Mouse (Mus musculus) Patski (cell line): ENCODE results near the gene Evx2. TPM values are rescaled to one million over a fixed set of nuclear protein-coding genes. Genes with fewer than 3 reads are reported as not detected.

Experiments
- ATAC-seq: fragments of 100-300 bp; one replicate; pipeline ENCODE4 v1.8.0; 2021
- CTCF ChIA-PET: fragments of 350-600 bp; sonication (Branson Sonifier 250); formaldehyde crosslinking; loops from one replicate; lab custom pipeline; 2022; ENCODE audit warnings: inconsistent platforms; lab: Charles Lee
- POLR2A ChIA-PET: fragments of 350-600 bp; sonication (Branson Sonifier 250); formaldehyde crosslinking; loops from one replicate; lab custom pipeline; 2022; ENCODE audit warnings: antibody characterized with exemption, inconsistent platforms; lab: Charles Lee
- DNase-seq: peaks from one replicate; pipeline ENCODE4 v3.0.0-alpha.2; 2011; ENCODE audit warnings: low read depth, low spot score
- H3K27me3 ChIP-seq: fragments of 371-371 bp; one replicate; pipeline ENCODE4 v1.5.1; 2021
- CTCF ChIP-seq: fragments of 100-300 bp; IDR thresholded peaks from one replicate; pipeline ENCODE4 v1.5.1; 2021
- in situ Hi-C: fragments of 300-500 bp; cut with MboI; formaldehyde crosslinking; loops from 3 replicates; pipeline ENCODE4 v1.11.1; 2018; ENCODE audit warnings: low pct_unique_long_range_greater_than_20kb, mixed read lengths
- polyA plus RNA-seq: library from polyadenylated mRNA; unstranded; gene quantifications from one replicate; pipeline ENCODE4 v1.2.3, GENCODE M21; 2021

Evx2 gene
- polyA plus RNA-seq, 1 experiment from 2014 or later, result not detected

GRCm38 (mm10) chr2:74657251-74658023 is 1.9 kb downstream of the Evx2 start:
- DNase-seq (no peak), ATAC-seq (no peak)
- in situ Hi-C loops, result loop anchor here (25.0 kb wide), 2 partner anchors 870 to 1095 kb away; partner anchors contain the start of gene Chn1
- ChIA-PET CTCF (no interaction called here), POLR2A (no interaction called here)
- TF ChIP-seq CTCF, result no peak
- peaks cover 84% of the 10 kb centered on the region for H3K27me3 ChIP-seq

GRCm38 (mm10) chr2:74656632-74657021 is 2.7 kb downstream of the Evx2 start:
- ATAC-seq (no peak), DNase-seq (no peak)
- H3K27me3 ChIP-seq, result peaks cover 85% of the 10 kb centered on the region
- in situ Hi-C loops, result loop anchor here (25.0 kb wide), 2 partner anchors 869 to 1094 kb away; partner anchors contain the start of gene Chn1
- TF ChIP-seq CTCF, result no peak
- POLR2A ChIA-PET, result no interaction called here
- CTCF ChIA-PET, result no interaction called here

GRCm38 (mm10) chr2:74655821-74656631 is 3.3 kb downstream of the Evx2 start:
- ATAC-seq (no peak), DNase-seq (no peak)
- TF ChIP-seq CTCF, result no peak
- ChIA-PET POLR2A (no interaction called here), CTCF (no interaction called here)
- H3K27me3 ChIP-seq, result peaks cover 85% of the 10 kb centered on the region
- in situ Hi-C loops, result loop anchor here (25.0 kb wide), 2 partner anchors 869 to 1094 kb away; partner anchors contain the start of gene Chn1

- no peak for ATAC-seq
- in situ Hi-C loops, result loop anchor here (25.0 kb wide), 2 partner anchors 868 to 1093 kb away; partner anchors contain the start of gene Chn1
- TF ChIP-seq CTCF, result no peak
- peaks cover 85% of the 10 kb centered on the region for H3K27me3 ChIP-seq
- CTCF ChIA-PET, result no interaction called here
- DNase-seq, result no peak
- POLR2A ChIA-PET, result no interaction called here
These were observed 4.0 kb downstream of the Evx2 start for GRCm38 (mm10) chr2:74655420-74655781.

- H3K27me3 ChIP-seq, result peaks cover 88% of the 10 kb centered on the region
- ATAC-seq, result no peak
- in situ Hi-C loops, result loop anchor here (25.0 kb wide), 2 partner anchors 868 to 1093 kb away; partner anchors contain the start of gene Chn1
These were observed 4.5 kb downstream of the Evx2 start for GRCm38 (mm10) chr2:74654743-74655419.

GRCm38 (mm10) chr2:74653781-74654535 is 5.4 kb downstream of the Evx2 start:
- ChIA-PET POLR2A (no interaction called here), CTCF (no interaction called here)
- in situ Hi-C loops, result loop anchor here (25.0 kb wide), 2 partner anchors 867 to 1092 kb away; partner anchors contain the start of gene Chn1
- H3K27me3 ChIP-seq, result peaks cover 89% of the 10 kb centered on the region
- no peak for DNase-seq
- ATAC-seq, result no peak
- no peak for TF ChIP-seq CTCF

More at GRCm38 (mm10) chr2:74654743-74655419, 4.5 kb downstream of the Evx2 start:
- TF ChIP-seq CTCF, result no peak
- DNase-seq, result no peak
- POLR2A ChIA-PET, result no interaction called here
- CTCF ChIA-PET, result no interaction called here

- no peak for TF ChIP-seq CTCF
- ChIA-PET CTCF (no interaction called here), POLR2A (no interaction called here)
- in situ Hi-C loops, result loop anchor here (25.0 kb wide), 2 partner anchors 866 to 1091 kb away; partner anchors contain the start of gene Chn1
- H3K27me3 ChIP-seq, result peaks cover 87% of the 10 kb centered on the region
- ATAC-seq (no peak), DNase-seq (no peak)
These were observed 6.4 kb downstream of the Evx2 start for GRCm38 (mm10) chr2:74652996-74653340.

- ATAC-seq (no peak), DNase-seq (no peak)
- ChIA-PET POLR2A (no interaction called here), CTCF (interaction anchor here (1.1 kb wide), 1 partner anchor 15 kb away, joined by 3 read pairs; no protein-coding TSS in a partner anchor)
- in situ Hi-C loops, result no loop called here
- no peak for TF ChIP-seq CTCF
- peaks cover 79% of the 10 kb centered on the region for H3K27me3 ChIP-seq
These were observed 12.1 kb downstream of the Evx2 start for GRCm38 (mm10) chr2:74647082-74647864.

GRCm38 (mm10) chr2:74645631-74646030 is 13.7 kb downstream of the Evx2 start:
- CTCF ChIA-PET, result no interaction called here
- peaks cover 70% of the 10 kb centered on the region for H3K27me3 ChIP-seq
- no peak for DNase-seq
- POLR2A ChIA-PET, result no interaction called here
- in situ Hi-C loops, result no loop called here
- TF ChIP-seq CTCF, result no peak
- ATAC-seq, result no peak
